Mouse (Mus musculus): ENCODE measurements around the gene Nat8f2.
"Not testable (repeated sequence)": the region's sequence is repeated elsewhere in the genome, so short reads cannot be mapped to it uniquely, and the experiment has no call there.

DNA sequence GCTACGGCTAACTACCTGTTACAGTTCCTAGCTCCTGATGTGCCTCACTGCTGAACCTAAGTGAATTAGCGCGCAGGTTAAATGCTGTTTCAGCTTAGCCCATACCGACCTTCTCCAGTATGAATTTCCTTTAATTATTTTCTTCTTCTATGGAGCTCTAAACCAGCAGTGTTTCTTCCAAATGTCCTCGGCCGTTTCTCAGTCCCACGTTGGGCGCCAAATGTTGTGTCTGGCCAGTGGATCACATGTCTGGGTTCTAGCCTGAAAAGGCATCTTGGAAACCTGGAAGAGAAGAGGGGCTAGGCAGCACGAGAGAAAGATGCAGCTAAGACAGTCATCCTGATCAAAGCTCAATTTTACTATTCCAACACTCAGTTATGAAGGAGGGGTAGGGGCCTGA, 14.3 kb upstream of the Nat8f2 start:
- TF ChIP-seq CTCF, EP300 (IDR thresholded peaks at IDR 0.05; ENCODE audit: low read depth): not testable (repeated sequence)

Data from liver, embryonic 14.5 days (tissue).